Mouse (Mus musculus) MEL (cell line): Measurements from ENCODE around the gene AW011738.

Experiments used
- CHD2 ChIP-seq: IDR thresholded peaks from 2 replicates; pipeline ENCODE4 v1.6.1; 2011; ENCODE audit warnings: low read length, improper control_type of control experiment
- CTCF ChIP-seq, 3 experiments: IDR thresholded peaks in 2 of 3; conservative IDR thresholded peaks in 1 of 3; 2 replicates each; pipeline ENCODE4 v1.5.1; 2011 to 2012; ENCODE audit warnings: low read length in 3 of 3, low read depth in 2 of 3, mild to moderate bottlenecking in 2 of 3, improper control_type of control experiment in 1 of 3, inconsistent platforms in 1 of 3, mixed read lengths in 1 of 3, moderate library complexity in 1 of 3; ENCODE audit not compliant: control insufficient read depth in 1 of 3, insufficient read depth in 1 of 3, poor library complexity in 1 of 3, severe bottlenecking in 1 of 3
- E2F4 ChIP-seq: IDR thresholded peaks from 2 replicates; pipeline ENCODE4 v1.6.1; 2011; ENCODE audit warnings: low read depth, low read length, improper control_type of control experiment, borderline replicate concordance
- EP300 ChIP-seq, 2 experiments: IDR thresholded peaks; 2 replicates each; pipeline ENCODE4 v1.6.1; 2011; ENCODE audit warnings: improper control_type of control experiment in 2 of 2, low read length in 2 of 2, low read depth in 1 of 2, mild to moderate bottlenecking in 1 of 2
- HCFC1 ChIP-seq: IDR thresholded peaks from 2 replicates; pipeline ENCODE4 v1.6.1; 2012; ENCODE audit warnings: low read depth, mild to moderate bottlenecking, inconsistent platforms, low read length, improper control_type of control experiment, moderate library complexity
- MAFK ChIP-seq: IDR thresholded peaks from 2 replicates; pipeline ENCODE4 v1.6.1; 2011; ENCODE audit warnings: low read depth, mild to moderate bottlenecking, low read length, improper control_type of control experiment, borderline replicate concordance
- MXI1 ChIP-seq: IDR thresholded peaks from 2 replicates; pipeline ENCODE4 v1.6.1; 2011; ENCODE audit warnings: mild to moderate bottlenecking, low read depth, low read length, improper control_type of control experiment
- NELFE ChIP-seq: IDR thresholded peaks from 2 replicates; pipeline ENCODE4 v1.6.1; 2011; ENCODE audit warnings: low read depth, low read length, improper control_type of control experiment
- POLR2A ChIP-seq, 2 experiments: IDR thresholded peaks; 2 replicates each; pipeline ENCODE4 v1.6.1; 2011 to 2012; ENCODE audit warnings: low read length in 2 of 2, mild to moderate bottlenecking in 2 of 2, control low read depth in 1 of 2, improper control_type of control experiment in 1 of 2, low read depth in 1 of 2, moderate library complexity in 1 of 2; ENCODE audit not compliant: control insufficient read depth in 1 of 2, insufficient read depth in 1 of 2, poor library complexity in 1 of 2
- SIN3A ChIP-seq: IDR thresholded peaks from 2 replicates; pipeline ENCODE4 v1.6.1; 2012; ENCODE audit warnings: low read length, improper control_type of control experiment, inconsistent platforms
- SMC3 ChIP-seq: IDR thresholded peaks from 2 replicates; pipeline ENCODE4 v1.6.1; 2011; ENCODE audit warnings: low read depth, low read length, improper control_type of control experiment
- ZKSCAN1 ChIP-seq: IDR thresholded peaks from 2 replicates; pipeline ENCODE4 v1.6.1; 2012; ENCODE audit warnings: low read depth, mild to moderate bottlenecking, inconsistent platforms, low read length, improper control_type of control experiment, moderate library complexity

- TF ChIP-seq SMC3 (no peak), E2F4 (no peak), CTCF (IDR thresholded peaks at IDR 0.05 in 2 of 3, conservative IDR thresholded peaks at IDR 0.05 in 1 of 3; ENCODE audit: control insufficient read depth in 1 of 3, insufficient read depth in 1 of 3, low read depth in 2 of 3, low read length in 3 of 3, poor library complexity in 1 of 3, severe bottlenecking in 1 of 3) (no peak), EP300 (IDR thresholded peaks at IDR 0.05; ENCODE audit: low read depth in 1 of 2, low read length in 2 of 2) (no peak), ZKSCAN1 (no peak), HCFC1 (0 out of 2 replicates have a peak, but pooled peaks have one; percentile 14), NELFE (peak; percentile 40), POLR2A (IDR thresholded peaks at IDR 0.05; ENCODE audit: control insufficient read depth in 1 of 2, insufficient read depth in 1 of 2, low read depth in 1 of 2, low read length in 2 of 2, poor library complexity in 1 of 2) (peak in 1 of 2 experiments; percentile 21; a peak in 1 of 4 replicates), CHD2 (no peak), SIN3A (no peak), MXI1 (peak; percentile 38; the same call in 1 of the 2 replicates), MAFK (no peak)
These were observed 5.8 kb upstream of the AW011738 start, which contains the start of gene Agrn for GRCm38 (mm10) chr4:156197131-156197828.
